Mouse (Mus musculus): ENCODE data around the gene Minos1. TPM values are rescaled to one million over a fixed set of nuclear protein-coding genes. Genes with fewer than 3 reads are reported as not detected.
A peak's percentile ranks its signal among the peaks of the same experiment; 100 is the strongest.

Gene Minos1
- polyA plus RNA-seq, 1 experiment from 2014 or later: 675 TPM

- Histone ChIP-seq H3K9me3 (replicated peaks; ENCODE audit: control insufficient read depth, low read length) (no peaks in the 10 kb centered on the region), H3K4me1 (ENCODE audit: control insufficient read depth, insufficient read depth, low read length) (no peaks in the 10 kb centered on the region), H3K36me3 (ENCODE audit: control insufficient read depth, insufficient read depth, low read length) (no peaks in the 10 kb centered on the region), H3K27ac (ENCODE audit: low read depth, low read length) (no peak overlapping the region), H3K4me2 (no peak overlapping the region), H3K27me3 (ENCODE audit: control insufficient read depth, insufficient read depth, low read length) (no peaks in the 10 kb centered on the region), H3K4me3 (ENCODE audit: low read depth, low read length) (no peak overlapping the region), H3K9ac (ENCODE audit: low read depth, low read length) (no peak overlapping the region)
- ATAC-seq (replicated peaks; ENCODE audit: insufficient number of reproducible peaks, low FRiP score, low TSS enrichment): no peak
- WGBS (ENCODE audit: insufficient replicate concordance): 65% methylated on average over 20 of the region's 20 CpGs
These were observed 23.8 kb upstream of the Minos1 start for GRCm38 (mm10) chr4:139154576-139155307.

GRCm38 (mm10) chr4:139151370-139151769, 20.5 kb upstream of the Minos1 start:
- 54% methylated on average over 6 of the region's 6 CpGs for WGBS (ENCODE audit: insufficient replicate concordance)
- no peak overlapping the region for H3K9ac ChIP-seq (ENCODE audit: low read depth, low read length)
- no peaks in the 10 kb centered on the region for H3K27me3 ChIP-seq (ENCODE audit: control insufficient read depth, insufficient read depth, low read length)
- H3K4me3 ChIP-seq (ENCODE audit: low read depth, low read length): no peak overlapping the region
- no peak for ATAC-seq (replicated peaks; ENCODE audit: insufficient number of reproducible peaks, low FRiP score, low TSS enrichment)
- no peak overlapping the region for H3K4me2 ChIP-seq
- H3K4me1 ChIP-seq (ENCODE audit: control insufficient read depth, insufficient read depth, low read length): no peaks in the 10 kb centered on the region
- no peak overlapping the region for H3K27ac ChIP-seq (ENCODE audit: low read depth, low read length)
- H3K36me3 ChIP-seq (ENCODE audit: control insufficient read depth, insufficient read depth, low read length): no peaks in the 10 kb centered on the region
- H3K9me3 ChIP-seq (replicated peaks; ENCODE audit: control insufficient read depth, low read length): peaks cover 3% of the 10 kb centered on the region; the same call in 1 of the 2 replicates

- no peak for ATAC-seq (replicated peaks; ENCODE audit: insufficient number of reproducible peaks, low FRiP score, low TSS enrichment)
These were observed 15.8 kb upstream of the Minos1 start for GRCm38 (mm10) chr4:139146760-139147159.

GRCm38 (mm10) chr4:139145156-139145555, 14.2 kb upstream of the Minos1 start:
- Histone ChIP-seq H3K9me3 (replicated peaks; ENCODE audit: control insufficient read depth, low read length) (peaks cover 3% of the 10 kb centered on the region; the same call in 1 of the 2 replicates), H3K9ac (ENCODE audit: low read depth, low read length) (no peak overlapping the region), H3K27me3 (ENCODE audit: control insufficient read depth, insufficient read depth, low read length) (no peaks in the 10 kb centered on the region), H3K4me3 (ENCODE audit: low read depth, low read length) (no peak overlapping the region), H3K4me2 (no peak overlapping the region), H3K36me3 (ENCODE audit: control insufficient read depth, insufficient read depth, low read length) (no peaks in the 10 kb centered on the region), H3K27ac (ENCODE audit: low read depth, low read length) (no peak overlapping the region), H3K4me1 (ENCODE audit: control insufficient read depth, insufficient read depth, low read length) (no peaks in the 10 kb centered on the region)
- ATAC-seq (replicated peaks; ENCODE audit: insufficient number of reproducible peaks, low FRiP score, low TSS enrichment): no peak
- WGBS (ENCODE audit: insufficient replicate concordance): 90% methylated on average over 11 of the region's 11 CpGs

More at GRCm38 (mm10) chr4:139146760-139147159, 15.8 kb upstream of the Minos1 start:
- H3K4me2 ChIP-seq: no peak overlapping the region
- peaks cover 3% of the 10 kb centered on the region; the same call in 1 of the 2 replicates for H3K9me3 ChIP-seq (replicated peaks; ENCODE audit: control insufficient read depth, low read length)
- no peak overlapping the region for H3K9ac ChIP-seq (ENCODE audit: low read depth, low read length)
- H3K27me3 ChIP-seq (ENCODE audit: control insufficient read depth, insufficient read depth, low read length): no peaks in the 10 kb centered on the region
- no peak overlapping the region for H3K4me3 ChIP-seq (ENCODE audit: low read depth, low read length)
- no peaks in the 10 kb centered on the region for H3K36me3 ChIP-seq (ENCODE audit: control insufficient read depth, insufficient read depth, low read length)
- H3K27ac ChIP-seq (ENCODE audit: low read depth, low read length): no peak overlapping the region
- 56% methylated on average over 5 of the region's 5 CpGs for WGBS (ENCODE audit: insufficient replicate concordance)
- H3K4me1 ChIP-seq (ENCODE audit: control insufficient read depth, insufficient read depth, low read length): no peaks in the 10 kb centered on the region

- H3K27me3 ChIP-seq (ENCODE audit: control insufficient read depth, insufficient read depth, low read length): no peaks in the 10 kb centered on the region
- H3K4me3 ChIP-seq (ENCODE audit: low read depth, low read length): no peak overlapping the region
- H3K27ac ChIP-seq (ENCODE audit: low read depth, low read length): no peak overlapping the region
- H3K9ac ChIP-seq (ENCODE audit: low read depth, low read length): no peak overlapping the region
- H3K36me3 ChIP-seq (ENCODE audit: control insufficient read depth, insufficient read depth, low read length): no peaks in the 10 kb centered on the region
- no peak overlapping the region for H3K4me2 ChIP-seq
- 88% methylated on average over 4 of the region's 4 CpGs for WGBS (ENCODE audit: insufficient replicate concordance)
- no peak for ATAC-seq (replicated peaks; ENCODE audit: insufficient number of reproducible peaks, low FRiP score, low TSS enrichment)
- H3K9me3 ChIP-seq (replicated peaks; ENCODE audit: control insufficient read depth, low read length): peaks cover 3% of the 10 kb centered on the region; the same call in 1 of the 2 replicates
- no peaks in the 10 kb centered on the region for H3K4me1 ChIP-seq (ENCODE audit: control insufficient read depth, insufficient read depth, low read length)
These were observed 13.7 kb upstream of the Minos1 start for GRCm38 (mm10) chr4:139144577-139144976.

GRCm38 (mm10) chr4:139142985-139143384, 12.1 kb upstream of the Minos1 start:
- H3K27me3 ChIP-seq (ENCODE audit: control insufficient read depth, insufficient read depth, low read length): no peaks in the 10 kb centered on the region
- H3K36me3 ChIP-seq (ENCODE audit: control insufficient read depth, insufficient read depth, low read length): no peaks in the 10 kb centered on the region
- no peaks in the 10 kb centered on the region for H3K9me3 ChIP-seq (replicated peaks; ENCODE audit: control insufficient read depth, low read length)
- H3K4me2 ChIP-seq: peak overlapping the region; percentile 12; the same call in 1 of the 2 replicates
- no peak overlapping the region for H3K27ac ChIP-seq (ENCODE audit: low read depth, low read length)
- no peak for ATAC-seq (replicated peaks; ENCODE audit: insufficient number of reproducible peaks, low FRiP score, low TSS enrichment)
- no peak overlapping the region for H3K4me3 ChIP-seq (ENCODE audit: low read depth, low read length)
- H3K4me1 ChIP-seq (ENCODE audit: control insufficient read depth, insufficient read depth, low read length): no peaks in the 10 kb centered on the region
- no peak overlapping the region for H3K9ac ChIP-seq (ENCODE audit: low read depth, low read length)
- 55% methylated on average over 9 of the region's 9 CpGs for WGBS (ENCODE audit: insufficient replicate concordance)

- no peaks in the 10 kb centered on the region for H3K36me3 ChIP-seq (ENCODE audit: control insufficient read depth, insufficient read depth, low read length)
- no peak overlapping the region for H3K4me2 ChIP-seq
- no peaks in the 10 kb centered on the region for H3K27me3 ChIP-seq (ENCODE audit: control insufficient read depth, insufficient read depth, low read length)
- H3K27ac ChIP-seq (ENCODE audit: low read depth, low read length): no peak overlapping the region
- no peak overlapping the region for H3K4me3 ChIP-seq (ENCODE audit: low read depth, low read length)
- no peak overlapping the region for H3K9ac ChIP-seq (ENCODE audit: low read depth, low read length)
- no peak for ATAC-seq (replicated peaks; ENCODE audit: insufficient number of reproducible peaks, low FRiP score, low TSS enrichment)
- H3K4me1 ChIP-seq (ENCODE audit: control insufficient read depth, insufficient read depth, low read length): no peaks in the 10 kb centered on the region
- WGBS (ENCODE audit: insufficient replicate concordance): 56% methylated on average over 6 of the region's 6 CpGs
- H3K9me3 ChIP-seq (replicated peaks; ENCODE audit: control insufficient read depth, low read length): no peaks in the 10 kb centered on the region
These were observed 10.9 kb upstream of the Minos1 start for GRCm38 (mm10) chr4:139141785-139142184.

- no peak for ATAC-seq (replicated peaks; ENCODE audit: insufficient number of reproducible peaks, low FRiP score, low TSS enrichment)
- H3K9ac ChIP-seq (ENCODE audit: low read depth, low read length): no peak overlapping the region
- H3K36me3 ChIP-seq (ENCODE audit: control insufficient read depth, insufficient read depth, low read length): no peaks in the 10 kb centered on the region
- 69% methylated on average over 2 of the region's 2 CpGs for WGBS (ENCODE audit: insufficient replicate concordance)
- no peaks in the 10 kb centered on the region for H3K27me3 ChIP-seq (ENCODE audit: control insufficient read depth, insufficient read depth, low read length)
- H3K9me3 ChIP-seq (replicated peaks; ENCODE audit: control insufficient read depth, low read length): no peaks in the 10 kb centered on the region
- H3K4me1 ChIP-seq (ENCODE audit: control insufficient read depth, insufficient read depth, low read length): no peaks in the 10 kb centered on the region
- H3K27ac ChIP-seq (ENCODE audit: low read depth, low read length): no peak overlapping the region
- H3K4me2 ChIP-seq: no peak overlapping the region
- no peak overlapping the region for H3K4me3 ChIP-seq (ENCODE audit: low read depth, low read length)
These were observed 9.4 kb upstream of the Minos1 start for GRCm38 (mm10) chr4:139140267-139140666.

GRCm38 (mm10) chr4:139136011-139136410, 5.1 kb upstream of the Minos1 start:
- 85% methylated on average over 2 of the region's 2 CpGs for WGBS (ENCODE audit: insufficient replicate concordance)
- Histone ChIP-seq H3K4me2 (no peak overlapping the region), H3K4me1 (ENCODE audit: control insufficient read depth, insufficient read depth, low read length) (no peaks in the 10 kb centered on the region), H3K9me3 (replicated peaks; ENCODE audit: control insufficient read depth, low read length) (no peaks in the 10 kb centered on the region), H3K27ac (ENCODE audit: low read depth, low read length) (no peak overlapping the region), H3K36me3 (ENCODE audit: control insufficient read depth, insufficient read depth, low read length) (no peaks in the 10 kb centered on the region), H3K4me3 (ENCODE audit: low read depth, low read length) (no peak overlapping the region), H3K9ac (ENCODE audit: low read depth, low read length) (no peak overlapping the region), H3K27me3 (ENCODE audit: control insufficient read depth, insufficient read depth, low read length) (no peaks in the 10 kb centered on the region)
- no peak for ATAC-seq (replicated peaks; ENCODE audit: insufficient number of reproducible peaks, low FRiP score, low TSS enrichment)
